Mouse (Mus musculus): ENCODE results near the gene Jun. TPM values are rescaled to one million over a fixed set of nuclear protein-coding genes. Genes with fewer than 3 reads are reported as not detected.
A peak's percentile ranks its signal among the peaks of the same experiment; 100 is the strongest.

Jun gene
- total RNA-seq (2021) = 100 to 1,000 TPM in 1 of 2 experiments, 10 to 100 TPM in 1; 56.8 to 140 TPM
- long read RNA-seq, experiment 1, transcript Jun-201 (1 exons, 3,189 nt) = major isoform, 60 of 60 reads
- long read RNA-seq, experiment 1, partial matches to known transcripts = 0 of 60 reads
- long read RNA-seq, experiment 1, other reads (novel, unspliced or antisense) = 0 of 60 reads
- long read RNA-seq, experiment 2, transcript Jun-201 (1 exons, 3,189 nt) = major isoform, 94 of 98 reads
- long read RNA-seq, experiment 2, partial matches to known transcripts = 0 of 98 reads
- long read RNA-seq, experiment 2, other reads (novel, unspliced or antisense) = 4 of 98 reads

DNA sequence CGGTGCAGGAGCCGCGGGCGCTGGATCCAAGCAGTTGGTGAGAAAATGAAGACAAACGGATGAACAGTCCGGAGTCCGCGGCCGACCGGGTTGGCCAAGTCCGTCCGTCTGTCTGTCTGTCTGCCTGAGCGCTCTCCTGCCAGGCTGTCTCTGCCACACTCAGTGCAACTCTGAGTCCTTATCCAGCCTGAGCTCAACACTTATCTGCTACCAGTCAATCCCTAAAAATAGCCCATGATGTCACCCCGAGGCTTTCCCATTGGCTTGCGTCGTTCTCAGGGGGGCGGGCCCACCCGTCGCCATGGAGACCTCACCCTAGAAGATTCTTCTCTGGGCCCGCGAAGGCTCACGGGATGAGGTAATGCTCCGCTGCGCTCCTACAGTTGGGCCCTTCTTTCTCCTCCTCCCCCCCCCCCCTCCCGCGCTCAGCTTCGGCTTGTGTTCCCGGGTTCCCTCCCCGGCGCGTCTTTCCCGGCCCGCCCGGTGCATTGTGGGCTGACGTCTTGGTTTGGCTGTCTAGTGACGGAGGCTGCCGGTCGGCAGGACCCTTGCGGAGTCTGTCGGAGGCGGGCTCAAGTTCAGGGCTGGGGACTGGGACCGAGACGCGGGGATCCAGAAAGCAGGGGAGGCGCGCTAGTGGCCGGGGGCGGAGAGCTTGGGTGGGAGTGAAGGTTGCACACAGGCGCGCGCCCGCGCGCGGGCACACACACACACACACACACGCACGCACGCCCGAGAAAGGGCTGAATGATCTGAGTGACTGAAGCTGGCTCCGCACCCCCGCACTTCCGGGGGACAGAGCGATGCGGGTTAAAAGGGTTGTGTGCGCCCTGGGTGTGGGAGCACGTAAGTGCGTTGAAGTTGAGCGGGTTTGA is at the start of gene Jun:
Jun (minus strand) TSS at position 198 of the 875 bp plus-strand sequence.
- DNase-seq (ENCODE audit: low spot score) = peak; percentile 100

- DNase-seq (ENCODE audit: low spot score) = no peak
These were observed 49.7 kb upstream of the Jun start for GRCm38 (mm10) chr4:95101684-95102083.

DNA sequence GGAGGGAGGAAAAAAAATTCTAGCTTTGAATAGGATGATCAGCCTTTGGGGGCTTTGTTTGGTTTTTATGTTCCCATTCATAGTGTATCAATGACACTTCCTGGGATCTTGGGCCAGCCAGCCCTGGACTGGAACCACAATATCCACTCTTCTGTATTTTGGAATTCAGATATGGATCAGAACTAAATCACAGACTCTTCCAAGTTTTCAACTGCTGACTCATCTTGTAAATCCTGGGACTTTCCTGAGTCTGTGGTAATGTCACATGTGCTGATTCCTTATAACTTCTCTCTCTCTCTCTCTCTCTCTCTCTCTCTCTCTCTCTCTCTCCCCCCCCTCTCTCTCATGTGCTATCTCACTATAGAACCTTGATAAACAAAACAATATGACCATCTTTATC is 48.7 kb upstream of the Jun start:
- no peak for DNase-seq (ENCODE audit: low spot score)

DNA sequence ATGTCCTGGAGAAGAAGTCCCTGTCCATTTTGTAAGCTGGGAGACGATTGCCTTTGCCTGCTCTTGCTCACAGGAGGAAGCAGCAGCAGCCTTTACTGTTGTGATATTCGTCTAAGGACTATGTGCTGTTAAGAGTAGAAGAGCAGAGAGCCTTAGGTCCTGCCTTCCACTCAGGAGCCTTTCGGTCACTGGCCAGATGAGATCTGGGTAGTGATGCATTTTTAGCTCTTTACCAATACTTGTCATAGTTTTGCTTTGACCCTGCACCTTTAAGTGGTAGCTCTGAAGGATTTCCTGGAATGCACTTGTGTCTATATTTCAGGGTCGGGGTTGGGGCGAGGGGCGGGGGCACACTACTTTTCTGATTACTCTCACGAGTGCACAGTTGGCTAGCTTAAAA is 47.4 kb upstream of the Jun start:
- DNase-seq (ENCODE audit: low spot score) = no peak

DNA sequence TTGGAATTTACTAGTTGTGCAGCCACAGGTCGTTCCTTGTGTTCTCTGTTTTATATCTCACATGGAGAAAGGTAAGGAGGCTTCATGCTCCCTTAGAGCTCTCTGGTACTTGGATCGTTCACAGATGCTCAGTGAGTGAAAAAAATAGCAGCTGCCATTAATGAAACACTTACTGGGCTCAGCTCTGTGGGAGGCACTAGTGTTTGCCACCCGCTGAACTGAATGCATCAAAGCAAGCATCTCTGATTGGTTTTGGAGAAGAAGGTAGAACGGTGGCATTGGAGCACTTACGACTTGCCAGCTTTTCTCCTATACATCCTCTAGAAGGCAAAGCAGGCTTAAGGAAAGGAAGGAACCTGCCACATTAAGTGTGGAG is 46.7 kb upstream of the Jun start:
- DNase-seq (ENCODE audit: low spot score) = no peak

- no peak for DNase-seq (ENCODE audit: low spot score)
These were observed 46.1 kb upstream of the Jun start for GRCm38 (mm10) chr4:95097942-95098721.

GRCm38 (mm10) chr4:95096731-95097130 is 44.7 kb upstream of the Jun start:
- no peak for DNase-seq (ENCODE audit: low spot score)

- no peak for DNase-seq (ENCODE audit: low spot score)
These were observed 43.9 kb upstream of the Jun start for GRCm38 (mm10) chr4:95095911-95096310.

DNA sequence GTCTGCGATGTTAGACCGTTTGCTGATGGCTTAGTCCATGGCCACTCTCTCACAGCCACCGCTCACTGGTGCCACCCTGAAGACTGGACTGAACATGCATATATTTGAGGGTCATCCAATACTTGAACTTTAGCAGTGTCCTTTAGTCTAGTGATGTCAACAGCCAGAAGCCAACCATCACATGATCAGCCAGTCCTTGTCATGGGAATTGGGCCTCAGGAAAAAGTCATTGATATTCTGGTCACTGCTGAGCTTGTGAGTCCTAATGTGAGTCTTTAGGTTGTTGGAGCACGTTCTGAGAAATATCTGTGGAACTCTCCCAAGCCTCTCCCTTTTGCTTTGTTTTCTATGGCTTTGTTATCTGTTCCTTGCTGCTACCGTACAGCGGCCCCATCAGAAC is 43.3 kb upstream of the Jun start:
- no peak for DNase-seq (ENCODE audit: low spot score)

DNA sequence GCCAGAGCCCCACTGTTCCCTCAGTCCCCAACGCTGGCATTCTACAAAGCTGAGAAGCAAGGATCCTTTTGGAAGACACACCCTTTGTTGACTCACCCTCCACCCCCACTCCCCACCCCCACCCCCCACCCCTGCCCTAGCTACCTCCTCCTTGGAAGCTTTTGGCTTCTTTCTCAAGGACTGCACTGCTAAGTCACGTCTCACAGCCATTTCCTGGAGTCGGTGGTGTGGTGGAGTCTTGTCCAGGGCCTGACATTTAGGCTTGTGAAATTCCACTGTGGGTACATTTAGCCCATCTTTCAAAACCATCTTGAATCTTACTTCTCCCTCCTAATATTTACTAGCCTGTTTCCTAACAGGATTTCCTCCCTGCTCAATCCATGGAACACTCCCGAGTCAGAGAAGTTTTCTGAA is 42.7 kb upstream of the Jun start:
- DNase-seq (ENCODE audit: low spot score) = no peak

- peak; percentile 23 for DNase-seq (ENCODE audit: low spot score)
These were observed 41.6 kb upstream of the Jun start for GRCm38 (mm10) chr4:95093615-95094014.

DNA sequence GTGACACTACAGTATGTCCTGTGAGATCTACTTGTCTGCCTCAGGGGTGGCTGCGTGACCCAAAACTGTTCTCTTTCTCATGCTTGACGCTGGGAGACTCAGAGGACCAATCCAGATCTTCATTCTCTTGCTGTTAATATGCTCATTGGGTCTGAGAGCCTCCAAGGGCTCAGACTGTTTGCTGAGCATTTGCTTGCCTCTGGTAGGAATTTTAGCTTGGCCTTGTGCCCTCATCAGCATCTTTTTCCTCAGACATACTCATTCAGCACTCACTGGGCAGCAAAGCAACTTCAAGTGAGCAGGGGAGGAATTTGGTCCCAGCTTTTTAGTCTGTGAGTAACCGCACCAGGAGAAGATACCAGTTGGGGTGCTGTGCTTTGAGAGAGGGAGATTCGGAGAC is 40.5 kb upstream of the Jun start:
- no peak for DNase-seq (ENCODE audit: low spot score)

DNA sequence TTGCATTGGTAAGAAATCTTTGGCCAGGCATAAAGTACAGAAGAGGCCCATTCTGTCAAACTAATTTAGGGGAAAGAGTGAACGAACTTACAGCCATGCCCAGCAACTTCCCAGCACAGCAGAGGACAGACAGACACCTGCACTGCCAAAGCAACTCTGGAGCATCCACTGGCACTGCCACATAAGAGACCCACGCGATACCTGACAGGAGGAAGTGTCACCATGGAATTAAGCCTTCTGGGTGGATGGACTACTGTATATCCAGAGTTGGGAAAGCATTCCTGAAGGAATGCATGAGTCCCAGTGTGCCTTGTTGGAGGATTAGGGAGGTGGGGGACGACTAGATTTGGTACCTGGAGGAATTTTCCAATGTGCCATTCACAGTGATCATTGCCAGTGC is 39.5 kb upstream of the Jun start:
- DNase-seq (ENCODE audit: low spot score) = no peak

DNA sequence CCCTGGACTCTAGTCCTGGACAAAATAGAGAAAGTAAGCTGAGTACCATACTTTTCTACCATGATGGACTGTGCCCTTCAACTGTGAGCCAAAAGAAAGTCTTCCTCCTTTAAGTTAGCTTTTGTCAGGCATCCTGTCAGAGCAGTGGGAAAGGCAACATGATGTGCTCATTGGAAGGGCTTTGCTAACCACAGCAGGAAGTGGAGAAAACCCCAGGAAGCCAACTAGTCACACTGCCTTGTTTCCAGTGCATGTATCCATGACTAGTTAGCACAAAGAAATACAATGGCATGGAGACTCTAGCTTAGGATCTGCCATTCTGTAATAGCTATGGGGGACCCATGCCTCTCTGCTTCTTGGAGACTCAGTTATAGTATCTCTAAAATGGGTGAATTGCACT is 37.9 kb upstream of the Jun start:
- DNase-seq (ENCODE audit: low spot score) = no peak

DNA sequence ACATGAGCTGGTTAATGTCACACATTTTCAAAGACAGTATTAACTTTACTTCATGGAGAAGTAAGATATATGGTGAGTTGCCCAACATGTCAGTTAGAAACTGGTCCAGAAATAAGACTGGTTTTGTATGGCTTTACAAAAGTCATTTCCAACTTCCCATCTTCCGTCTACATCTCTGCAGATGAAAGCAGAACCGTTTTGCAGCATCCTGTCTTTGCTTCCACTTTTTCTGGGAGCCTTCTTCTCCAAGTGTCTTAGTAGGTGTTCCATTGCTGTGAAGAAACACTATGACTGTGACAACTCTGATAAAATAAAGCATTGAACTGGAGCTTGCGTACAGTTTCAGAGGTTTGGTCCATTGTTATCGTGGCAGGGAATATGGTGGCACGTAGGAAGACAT is 37.0 kb upstream of the Jun start:
- DNase-seq (ENCODE audit: low spot score) = no peak

- DNase-seq (ENCODE audit: low spot score) = no peak
These were observed 31.9 kb upstream of the Jun start for GRCm38 (mm10) chr4:95083957-95084356.

DNA sequence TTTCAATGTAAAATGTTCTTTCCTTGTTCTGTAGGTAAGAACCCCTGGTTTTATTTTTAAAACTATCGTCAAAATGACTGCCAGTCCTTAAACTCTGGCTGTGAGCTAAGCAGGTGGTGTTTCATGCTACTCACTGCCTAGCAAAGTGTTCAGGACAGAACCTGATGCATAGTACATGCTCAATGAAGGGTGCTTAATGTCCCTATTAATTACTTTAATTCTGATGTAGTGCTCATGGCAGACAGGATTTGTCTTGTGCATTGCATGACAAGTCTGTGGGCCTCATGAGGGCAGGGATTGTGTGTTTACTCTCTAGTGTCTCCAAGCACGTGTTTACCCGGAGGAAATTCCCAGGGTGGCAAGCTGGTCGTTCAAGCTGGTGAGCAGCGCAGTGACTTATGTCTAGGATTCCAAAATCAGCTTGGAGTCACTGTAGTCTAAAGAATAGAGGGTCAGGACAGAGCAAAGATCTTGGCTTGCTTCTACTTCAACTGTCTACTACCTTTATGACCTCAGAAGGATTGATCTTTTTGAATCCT is 31.2 kb upstream of the Jun start:
- DNase-seq (ENCODE audit: low spot score) = no peak

DNA sequence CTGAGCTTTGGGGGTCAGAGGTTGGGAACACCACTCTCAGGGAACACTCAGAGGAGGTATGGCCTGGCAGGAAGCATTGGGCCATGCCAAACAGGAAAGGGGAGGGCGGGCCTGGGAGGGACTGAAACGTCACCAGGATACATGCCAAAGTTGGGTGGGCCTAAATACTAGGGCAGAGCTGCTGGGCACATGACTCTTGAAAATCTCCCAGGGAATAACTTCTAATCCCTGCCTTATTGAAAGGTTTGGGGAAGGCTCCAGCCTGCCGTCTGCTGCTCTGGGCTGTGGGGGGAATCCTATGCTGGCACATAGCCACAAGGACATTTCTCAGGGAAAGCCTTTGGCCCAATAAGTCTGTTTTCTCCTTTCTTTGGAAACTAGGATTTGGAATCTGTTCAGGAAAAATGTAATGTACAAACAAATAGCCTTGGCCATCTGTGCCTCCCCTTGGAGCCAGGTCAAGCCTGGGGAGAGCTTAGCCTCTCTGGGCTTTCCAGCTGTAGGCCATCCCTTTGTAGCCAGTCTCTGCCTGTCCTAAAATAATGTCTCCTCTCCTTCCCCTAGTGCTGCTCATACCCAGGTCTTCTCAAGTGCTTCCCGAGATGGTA is 30.6 kb upstream of the Jun start:
- DNase-seq (ENCODE audit: low spot score) = peak; percentile 57

GRCm38 (mm10) chr4:95081632-95082031 is 29.6 kb upstream of the Jun start:
- no peak for DNase-seq (ENCODE audit: low spot score)

DNA sequence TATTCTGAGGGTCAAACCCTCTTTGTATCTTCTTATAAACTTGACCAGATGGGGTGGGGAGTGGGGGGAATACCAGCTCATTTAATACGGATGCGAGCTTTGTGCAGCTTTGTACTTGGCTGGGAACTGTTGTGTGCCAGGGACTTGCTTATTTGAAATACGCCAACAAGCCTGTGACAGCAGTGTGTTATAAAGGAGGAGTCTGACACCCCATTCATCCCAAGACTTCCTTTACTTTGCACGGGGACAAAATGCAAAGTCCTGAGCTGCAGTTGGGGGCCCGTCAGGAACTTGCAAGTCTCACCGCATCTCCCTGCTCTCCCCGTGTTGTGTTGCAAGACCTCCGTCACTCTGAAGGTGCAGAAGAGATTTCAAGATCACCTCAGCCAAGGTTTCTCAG is 26.6 kb upstream of the Jun start:
- DNase-seq (ENCODE audit: low spot score) = no peak

- no peak for DNase-seq (ENCODE audit: low spot score)
These were observed 24.3 kb upstream of the Jun start for GRCm38 (mm10) chr4:95076279-95076678.
